Mouse (Mus musculus): ENCODE data around the gene Spata2l. TPM values are rescaled to one million over a fixed set of nuclear protein-coding genes. Genes with fewer than 3 reads are reported as not detected.
"Not testable (repeated sequence)": the region's sequence is repeated elsewhere in the genome, so short reads cannot be mapped to it uniquely, and the experiment has no call there.

Gene Spata2l
- polyA plus RNA-seq, 1 experiment from 2014 or later: 2.8 TPM

DNA sequence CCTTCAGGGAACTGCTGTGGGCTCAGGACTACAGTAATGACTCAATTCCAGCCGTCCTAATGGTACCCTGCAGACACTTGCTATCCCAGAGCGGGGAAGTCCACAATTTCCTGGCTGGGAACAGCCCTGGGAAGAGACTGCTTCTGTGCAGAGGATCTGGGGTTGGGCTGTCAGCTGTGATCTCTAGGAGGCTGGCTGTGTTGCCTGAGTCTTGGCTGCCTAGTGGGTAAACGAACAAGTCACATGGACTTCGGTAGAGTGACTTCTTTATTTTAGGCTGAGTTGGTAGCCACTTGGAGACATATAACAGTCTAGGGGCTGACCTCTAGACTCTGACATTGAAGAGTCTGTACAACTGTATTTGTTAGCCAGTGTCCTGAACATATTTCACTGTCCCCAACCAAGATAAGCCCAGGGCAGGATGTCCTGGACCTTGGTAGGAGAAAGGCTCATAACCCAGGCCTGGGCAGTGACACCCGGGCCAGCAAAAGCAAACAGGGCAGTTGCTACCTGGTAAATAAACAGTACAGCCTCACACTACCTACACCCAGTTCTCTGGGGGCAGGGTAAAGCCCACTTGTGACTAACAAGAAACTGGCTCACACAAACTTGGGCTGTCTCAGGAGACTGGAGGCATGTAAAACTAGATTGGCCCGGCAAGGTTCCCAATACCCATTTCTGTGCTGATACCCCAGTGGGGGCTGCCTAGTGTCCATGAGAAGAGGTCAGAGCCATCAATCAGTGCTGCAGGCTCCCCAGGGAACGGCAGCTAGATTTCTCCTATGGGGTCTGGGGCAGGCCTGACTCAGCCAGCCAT, 6.3 kb upstream of the Spata2l start:
- peaks cover 62% of the 10 kb centered on the region for H3K36me3 ChIP-seq
- ATAC-seq (ENCODE audit: low FRiP score): no peak
- no peak overlapping the region for H3K27ac ChIP-seq
- H3K4me1 ChIP-seq: no peaks in the 10 kb centered on the region
- 85% methylated on average over 7 of the region's 7 CpGs for WGBS
- H3K27me3 ChIP-seq: peaks cover 3% of the 10 kb centered on the region
- no peak overlapping the region for H3K4me3 ChIP-seq
- H3K9me3 ChIP-seq (replicated peaks): no peaks in the 10 kb centered on the region
- no peak overlapping the region for H3K9ac ChIP-seq
- H3K4me2 ChIP-seq (replicated peaks): no peak overlapping the region

- H3K27me3 ChIP-seq: peaks cover 31% of the 10 kb centered on the region
- no peak overlapping the region for H3K27ac ChIP-seq
- peaks cover 33% of the 10 kb centered on the region for H3K36me3 ChIP-seq
- no peak overlapping the region for H3K9ac ChIP-seq
- 81% methylated on average over 10 of the region's 10 CpGs for WGBS
- no peak overlapping the region for H3K4me2 ChIP-seq (replicated peaks)
- ATAC-seq (ENCODE audit: low FRiP score): no peak
- no peaks in the 10 kb centered on the region for H3K9me3 ChIP-seq (replicated peaks)
- peaks cover 16% of the 10 kb centered on the region for H3K4me1 ChIP-seq
- H3K4me3 ChIP-seq: no peak overlapping the region
These were observed 3.4 kb upstream of the Spata2l start for GRCm38 (mm10) chr8:123239398-123239797.

DNA sequence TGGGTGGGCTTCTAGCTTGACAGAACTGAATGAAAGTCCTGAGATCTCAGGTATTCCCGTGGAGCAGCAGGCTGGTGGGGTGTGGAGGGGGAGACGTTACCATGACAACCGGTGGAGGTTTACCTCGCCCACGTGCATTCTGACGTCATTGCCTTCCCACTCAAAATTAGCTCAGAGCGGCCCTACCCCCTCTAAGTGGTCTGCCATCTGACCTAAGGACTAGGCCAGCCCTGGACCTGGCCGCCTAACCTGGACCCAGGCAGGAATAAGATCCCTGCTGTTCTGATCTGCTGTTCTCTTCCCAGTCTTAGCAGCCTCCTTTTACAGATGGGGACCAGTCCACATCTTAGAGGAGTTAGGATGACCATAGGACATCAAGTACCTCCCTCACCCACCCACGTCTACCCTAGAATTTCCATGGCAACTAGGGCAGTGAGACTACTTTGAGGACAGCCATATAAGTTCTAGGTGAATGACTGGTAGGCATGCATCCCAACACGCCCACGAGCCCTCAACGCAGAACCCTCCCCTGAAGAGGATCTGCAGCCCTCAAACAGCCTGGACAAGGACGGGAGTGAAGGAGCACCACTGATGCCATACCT, 1.0 kb downstream of the Spata2l start:
- peak overlapping the region; percentile 41 for H3K4me3 ChIP-seq
- H3K27ac ChIP-seq: no peak overlapping the region
- peaks cover 44% of the 10 kb centered on the region for H3K27me3 ChIP-seq
- peak overlapping the region; percentile 75 for H3K4me2 ChIP-seq (replicated peaks)
- H3K36me3 ChIP-seq: peaks cover 6% of the 10 kb centered on the region; the same call in 1 of the 2 replicates
- H3K4me1 ChIP-seq: peaks cover 23% of the 10 kb centered on the region
- ATAC-seq (ENCODE audit: low FRiP score): peak; percentile 16; the same call in 1 of the 2 replicates
- WGBS: 35% methylated on average over 13 of the region's 13 CpGs
- H3K9ac ChIP-seq: peak overlapping the region; percentile 52
- H3K9me3 ChIP-seq (replicated peaks): no peaks in the 10 kb centered on the region

- peaks cover 23% of the 10 kb centered on the region for H3K4me1 ChIP-seq
- WGBS: 76% methylated on average over 11 of the region's 11 CpGs
- no peak for ATAC-seq (ENCODE audit: low FRiP score)
These were observed 2.3 kb downstream of the Spata2l start for GRCm38 (mm10) chr8:123233760-123234159.

GRCm38 (mm10) chr8:123233300-123233699, 2.7 kb downstream of the Spata2l start:
- no peak overlapping the region for H3K27ac ChIP-seq

More at GRCm38 (mm10) chr8:123233760-123234159, 2.3 kb downstream of the Spata2l start:
- Histone ChIP-seq H3K9me3 (replicated peaks) (no peaks in the 10 kb centered on the region), H3K4me2 (replicated peaks) (no peak overlapping the region), H3K4me3 (no peak overlapping the region), H3K36me3 (peaks cover 12% of the 10 kb centered on the region), H3K9ac (no peak overlapping the region), H3K27ac (no peak overlapping the region), H3K27me3 (peaks cover 44% of the 10 kb centered on the region)

DNA sequence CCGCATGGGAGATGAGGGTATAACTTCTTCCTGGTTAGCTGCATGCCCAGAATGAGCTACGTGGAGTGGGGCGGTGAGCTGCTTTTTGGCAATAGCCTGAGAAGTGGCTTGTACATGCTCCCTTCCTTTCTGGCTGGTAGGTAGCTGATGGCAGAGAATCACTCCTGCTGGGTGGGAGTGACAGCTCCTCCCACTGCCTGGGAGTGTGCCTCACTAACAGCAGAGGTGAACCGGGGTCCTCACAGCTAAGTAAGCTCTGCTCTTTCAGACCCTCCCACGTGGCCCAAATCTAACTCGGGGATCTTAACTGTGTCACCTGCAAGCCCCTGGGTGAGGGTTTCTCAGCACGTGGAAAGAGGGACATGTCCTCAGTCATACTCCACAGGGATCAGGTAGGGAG, 3.5 kb downstream of the Spata2l start:
- Histone ChIP-seq H3K9ac (no peak overlapping the region), H3K27ac (no peak overlapping the region), H3K27me3 (peaks cover 43% of the 10 kb centered on the region), H3K36me3 (peaks cover 21% of the 10 kb centered on the region), H3K4me2 (replicated peaks) (no peak overlapping the region), H3K4me3 (no peak overlapping the region), H3K4me1 (peaks cover 23% of the 10 kb centered on the region), H3K9me3 (replicated peaks) (no peaks in the 10 kb centered on the region)
- WGBS: 43% methylated on average over 7 of the region's 7 CpGs
- ATAC-seq (ENCODE audit: low FRiP score): no peak

More at GRCm38 (mm10) chr8:123233300-123233699, 2.7 kb downstream of the Spata2l start:
- Histone ChIP-seq H3K4me2 (replicated peaks) (no peak overlapping the region), H3K4me1 (peaks cover 23% of the 10 kb centered on the region), H3K36me3 (peaks cover 14% of the 10 kb centered on the region), H3K4me3 (no peak overlapping the region), H3K9me3 (replicated peaks) (no peaks in the 10 kb centered on the region), H3K27me3 (peaks cover 44% of the 10 kb centered on the region), H3K9ac (no peak overlapping the region)
- WGBS: 67% methylated on average over 12 of the region's 13 CpGs
- 0 out of 2 replicates have a peak, but pooled peaks have one; percentile 18 for ATAC-seq (ENCODE audit: low FRiP score)

DNA sequence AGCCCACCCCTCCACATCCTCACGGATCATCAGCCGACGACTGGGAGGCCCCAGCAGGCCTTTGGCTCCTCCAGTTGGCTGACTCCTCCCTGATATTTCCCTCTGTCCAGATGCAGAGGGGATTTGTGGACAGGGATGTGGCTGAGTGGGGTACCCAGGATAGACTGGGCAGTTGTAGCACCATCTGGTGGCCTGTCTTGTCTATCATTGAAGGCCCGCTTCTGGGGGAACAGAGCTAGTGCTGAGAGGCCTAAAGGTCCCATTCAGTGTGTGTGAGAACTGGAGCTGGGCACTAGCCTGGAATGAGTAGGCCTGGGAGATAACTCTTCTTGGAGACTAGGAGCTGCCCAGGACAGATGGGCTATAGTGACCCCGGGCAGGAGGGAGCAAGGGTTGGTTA, 4.3 kb downstream of the Spata2l start:
- Histone ChIP-seq H3K9ac (no peak overlapping the region), H3K9me3 (replicated peaks) (no peaks in the 10 kb centered on the region), H3K4me3 (no peak overlapping the region), H3K27me3 (peaks cover 35% of the 10 kb centered on the region), H3K4me2 (replicated peaks) (no peak overlapping the region), H3K27ac (no peak overlapping the region), H3K36me3 (peaks cover 30% of the 10 kb centered on the region), H3K4me1 (peaks cover 23% of the 10 kb centered on the region)
- no peak for ATAC-seq (ENCODE audit: low FRiP score)
- 63% methylated on average over 5 of the region's 5 CpGs for WGBS

DNA sequence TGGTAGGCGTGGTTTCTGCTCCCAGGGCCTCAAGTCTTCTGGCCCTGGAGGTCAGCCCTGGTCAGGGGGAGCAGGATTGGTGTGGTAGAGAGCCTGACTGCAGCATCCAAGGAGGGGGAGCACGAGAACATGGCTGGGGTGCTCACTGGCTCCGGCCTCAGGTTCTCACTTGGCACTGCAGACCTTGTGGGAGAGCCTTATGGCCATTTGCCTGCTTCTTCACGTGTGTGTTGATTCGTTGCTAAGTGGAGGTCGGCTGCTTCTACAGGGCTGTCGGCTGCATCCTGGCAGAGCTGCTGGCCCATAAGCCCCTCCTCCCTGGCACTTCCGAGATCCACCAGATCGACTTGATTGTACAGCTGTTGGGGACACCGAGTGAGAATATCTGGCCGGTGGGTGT, 5.7 kb downstream of the Spata2l start:
- peaks cover 21% of the 10 kb centered on the region for H3K4me1 ChIP-seq

GRCm38 (mm10) chr8:123228416-123228815, 7.6 kb downstream of the Spata2l start:
- Histone ChIP-seq H3K9me3 (replicated peaks) (no peaks in the 10 kb centered on the region), H3K4me3 (no peak overlapping the region), H3K9ac (no peak overlapping the region), H3K4me2 (replicated peaks) (no peak overlapping the region), H3K4me1 (peaks cover 19% of the 10 kb centered on the region), H3K27ac (no peak overlapping the region), H3K27me3 (peaks cover 3% of the 10 kb centered on the region), H3K36me3 (peaks cover 30% of the 10 kb centered on the region)
- no peak for ATAC-seq (ENCODE audit: low FRiP score)
- WGBS: 96% methylated on average over 1 of the region's 1 CpGs

More for the DNA sequence above, 5.7 kb downstream of the Spata2l start:
- not testable (repeated sequence) for H3K4me2 ChIP-seq (replicated peaks); H3K9ac ChIP-seq; ATAC-seq (ENCODE audit: low FRiP score); H3K27ac ChIP-seq; H3K9me3 ChIP-seq (replicated peaks); H3K4me3 ChIP-seq
- peaks cover 30% of the 10 kb centered on the region for H3K36me3 ChIP-seq
- H3K27me3 ChIP-seq: peaks cover 22% of the 10 kb centered on the region
- WGBS: 87% methylated on average over 11 of the region's 11 CpGs

GRCm38 (mm10) chr8:123224278-123225266, 11.5 kb downstream of the Spata2l start, which contains the start of gene Cdk10:
TSS of gene Cdk10 (plus strand) at chr8:123224842.
- peak within 1 kb of the TSS; percentile 95 for H3K4me2 ChIP-seq (replicated peaks)
- H3K4me1 ChIP-seq: peaks cover 16% of the 10 kb centered on the region
- no peaks in the 10 kb centered on the region for H3K27me3 ChIP-seq
- peak within 1 kb of the TSS; percentile 94 for H3K9ac ChIP-seq
- H3K9me3 ChIP-seq (replicated peaks): no peaks in the 10 kb centered on the region
- peak within 1 kb of the TSS; percentile 84 for H3K4me3 ChIP-seq
- H3K36me3 ChIP-seq: peaks cover 24% of the 10 kb centered on the region
- H3K27ac ChIP-seq: peak within 1 kb of the TSS; percentile 82
- ATAC-seq (ENCODE audit: low FRiP score): peak; percentile 81
- 4% methylated on average over 59 of the region's 59 CpGs for WGBS

- H3K36me3 ChIP-seq: no peaks in the 10 kb centered on the region
- H3K9me3 ChIP-seq (replicated peaks): no peaks in the 10 kb centered on the region
- no peak overlapping the region for H3K9ac ChIP-seq
- H3K27me3 ChIP-seq: no peaks in the 10 kb centered on the region
- H3K4me2 ChIP-seq (replicated peaks): no peak overlapping the region
- peaks cover 15% of the 10 kb centered on the region for H3K4me1 ChIP-seq
- no peak overlapping the region for H3K4me3 ChIP-seq
- 93% methylated on average over 1 of the region's 1 CpGs for whole genome bisulfite sequencing
- no peak for ATAC-seq (ENCODE audit: low FRiP score)
- no peak overlapping the region for H3K27ac ChIP-seq
These were observed 15.1 kb downstream of the Spata2l start for GRCm38 (mm10) chr8:123220917-123221316.

Data from hindbrain, embryonic 12.5 days (tissue).